Mouse (Mus musculus) cortical plate, adult 2 months (tissue): Measurements from ENCODE around the gene Pax5. TPM values are rescaled to one million over a fixed set of nuclear protein-coding genes. Genes with fewer than 3 reads are reported as not detected.
A peak's percentile ranks its signal among the peaks of the same experiment; 100 is the strongest.
"Not testable (repeated sequence)": the region's sequence is repeated elsewhere in the genome, so short reads cannot be mapped to it uniquely, and the experiment has no call there.

Experiments
- H3K27ac ChIP-seq: fragments of 200-500 bp; 2 replicates; pipeline ENCODE4 v1.5.1; 2012; ENCODE audit warnings: low read length, control low read depth, inconsistent platforms; ENCODE audit not compliant: insufficient read depth
- H3K4me1 ChIP-seq: fragments of 200-500 bp; 2 replicates; pipeline ENCODE4 v1.6.1; 2011; ENCODE audit warnings: low read length; ENCODE audit not compliant: control insufficient read depth, insufficient read depth
- H3K4me3 ChIP-seq: fragments of 200-500 bp; 2 replicates; pipeline ENCODE4 v1.5.1; 2011; ENCODE audit warnings: mild to moderate bottlenecking, low read length, control low read depth; ENCODE audit not compliant: insufficient read depth
- CTCF ChIP-seq: fragments of 200-500 bp; IDR thresholded peaks from 2 replicates; pipeline ENCODE4 v1.5.1; 2011; ENCODE audit warnings: mild to moderate bottlenecking, control low read depth, low read length; ENCODE audit not compliant: insufficient read depth; ENCODE audit errors: extremely low read depth
- POLR2A ChIP-seq: fragments of 200-500 bp; IDR thresholded peaks from 2 replicates; pipeline ENCODE4 v1.6.1; 2011; ENCODE audit warnings: mild to moderate bottlenecking, low read length, control low read depth; ENCODE audit not compliant: insufficient read depth; ENCODE audit errors: extremely low read depth
- polyA plus RNA-seq: library from polyadenylated mRNA; depleted of rRNA; stranded (reverse); fragments of >200 nt; gene quantifications from 2 replicates; pipeline ENCODE4 v1.2.3, GENCODE M21; 2012; rRNA removed

The Pax5 gene
- 0.06 TPM in 2 replicates for polyA plus RNA-seq

DNA sequence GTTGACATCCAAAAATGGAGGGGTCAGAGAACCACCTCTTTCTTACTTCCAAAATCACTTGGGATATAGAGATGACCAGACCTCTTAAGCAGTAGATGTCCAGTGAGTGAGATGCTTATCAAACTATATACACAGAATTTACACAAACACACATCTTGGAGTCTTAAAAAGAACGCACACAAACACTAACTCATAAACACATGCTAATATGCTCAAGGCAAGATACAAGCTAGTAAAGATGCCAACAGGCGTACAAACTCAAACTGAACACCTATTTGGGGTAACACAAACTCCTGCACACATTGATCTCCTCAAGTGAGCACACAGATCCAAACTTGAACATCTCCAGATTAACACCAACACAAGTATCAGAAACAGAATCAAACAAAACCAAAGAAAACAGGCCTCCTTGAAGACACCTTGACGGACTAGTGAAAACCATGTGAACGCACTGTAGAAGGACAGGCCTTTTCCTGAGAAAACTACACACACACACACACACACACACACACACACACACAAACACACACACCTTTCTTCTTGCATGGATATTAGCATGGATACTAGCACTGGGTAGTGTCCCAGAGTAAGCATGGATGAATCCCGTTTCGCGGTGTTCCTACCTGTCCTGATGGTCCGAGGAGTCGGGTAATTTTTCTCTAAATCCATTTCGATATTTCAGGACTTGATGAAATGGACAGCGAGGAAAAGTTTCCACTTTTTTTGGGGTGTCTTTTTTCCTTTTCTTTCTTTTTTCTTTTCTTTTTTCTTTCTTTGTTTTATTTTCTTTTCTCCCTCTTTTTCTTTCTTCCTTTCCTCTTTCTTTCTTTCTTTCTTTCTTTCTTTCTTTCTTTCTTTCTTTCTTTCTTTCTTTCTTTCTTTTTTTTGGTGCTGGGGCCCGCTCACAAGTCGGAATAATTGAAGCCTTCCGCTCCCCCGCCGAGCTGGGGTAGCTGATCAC is at the start of gene Pax5:
TSS of gene Pax5 (minus strand) at position 748 of the 961 bp plus-strand sequence.
- Histone ChIP-seq H3K27ac (no peak within 1 kb of the TSS), H3K4me1 (no peaks in the 10 kb centered on the region), H3K4me3 (no peak within 1 kb of the TSS)
- no peak for TF ChIP-seq CTCF
- TF ChIP-seq POLR2A = no peak

DNA sequence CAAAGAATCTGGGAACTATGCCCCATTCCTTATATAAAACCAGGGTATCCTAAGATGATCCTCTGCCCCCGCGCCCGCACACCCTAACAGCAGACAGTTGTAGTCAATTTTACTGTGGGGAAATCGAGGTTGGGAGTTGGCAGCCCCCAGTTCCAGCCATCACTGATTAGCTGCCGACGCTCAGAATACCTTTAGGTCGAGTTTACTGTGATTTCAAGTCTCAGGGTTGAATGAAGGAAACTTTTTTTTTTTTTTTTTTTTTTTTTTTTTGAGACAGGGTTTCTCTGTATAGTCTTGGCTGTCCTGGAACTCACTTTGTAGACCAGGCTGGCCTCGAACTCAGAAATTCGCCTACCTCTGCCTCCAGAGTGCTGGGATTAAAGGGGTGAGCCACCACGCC is 46.8 kb upstream of the Pax5 start:
- H3K4me3 ChIP-seq = peak overlapping the region; percentile 97
- not testable (repeated sequence) for H3K4me1 ChIP-seq
- H3K27ac ChIP-seq = peak overlapping the region; percentile 67; the same call in 1 of the 2 replicates

DNA sequence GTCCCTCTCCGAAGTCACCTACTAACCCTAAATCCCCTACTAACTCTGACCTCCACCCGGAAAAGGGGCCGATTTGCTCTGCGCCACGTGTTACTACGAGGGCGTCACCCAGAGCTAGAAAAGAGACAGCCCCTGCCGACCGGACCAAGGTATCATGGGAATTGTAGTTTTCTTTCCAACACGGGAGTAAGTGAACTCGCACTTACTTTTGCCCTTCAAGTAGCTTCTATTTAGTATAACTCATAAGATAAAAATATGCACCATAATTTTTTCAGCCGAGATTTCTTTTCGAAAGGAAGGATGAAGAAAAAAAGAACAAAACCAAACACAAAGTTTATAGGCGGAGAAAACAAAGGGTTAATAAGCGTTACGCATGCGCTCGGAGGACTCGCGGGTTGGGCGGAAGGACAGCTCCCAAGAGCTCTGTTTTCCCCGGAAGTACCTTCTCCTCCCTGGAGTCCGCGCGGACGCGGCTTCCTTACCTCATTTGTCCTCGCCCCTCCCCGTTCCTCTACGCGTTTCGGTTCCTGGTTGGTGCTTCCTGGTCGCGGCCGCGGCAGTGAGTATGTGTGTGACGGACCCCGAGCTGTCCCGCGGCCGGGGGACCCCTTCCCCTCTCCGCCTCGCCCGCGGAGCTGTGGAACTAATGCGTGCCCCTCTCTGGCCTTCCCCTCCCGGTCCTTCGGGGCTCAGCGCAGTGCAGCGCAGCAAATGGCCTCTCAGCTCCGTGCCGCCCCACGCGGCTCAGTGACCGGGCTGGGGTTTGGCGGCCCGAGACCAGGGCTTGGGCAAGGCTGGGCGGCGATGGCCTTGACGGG is 46.1 kb upstream of the Pax5 start:
- Histone ChIP-seq H3K4me1 (no peaks in the 10 kb centered on the region), H3K27ac (peak overlapping the region; percentile 67), H3K4me3 (peak overlapping the region; percentile 97)
- TF ChIP-seq POLR2A (peak; percentile 86), CTCF (no peak)

DNA sequence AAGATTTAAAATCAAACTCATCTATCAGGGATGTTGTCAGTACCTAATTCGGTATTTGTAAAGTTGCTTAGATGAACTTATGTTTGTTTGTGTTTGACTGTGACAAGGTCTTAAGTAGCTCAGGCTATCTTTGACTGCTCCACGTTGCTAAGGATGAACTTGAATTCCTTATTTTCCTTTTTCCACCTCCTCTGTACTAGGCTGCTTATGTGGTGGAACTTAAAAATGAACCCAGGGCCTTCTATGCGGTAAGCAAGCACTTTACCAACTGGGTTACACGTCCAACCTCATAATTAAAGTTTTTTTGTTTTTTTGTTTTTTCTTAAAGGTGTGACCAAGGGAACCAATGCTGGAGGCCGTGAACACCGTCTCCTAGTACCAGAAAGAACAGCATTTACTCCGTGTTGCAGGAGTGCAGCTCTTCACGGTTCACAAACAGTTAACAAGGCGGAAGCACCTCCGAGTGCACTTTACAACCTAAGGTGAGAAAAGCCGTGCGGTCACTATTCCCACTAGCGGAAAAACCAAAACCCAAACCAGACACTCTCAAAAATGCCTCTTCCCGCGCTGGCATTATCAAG is 45.4 kb upstream of the Pax5 start, which contains the start of gene Zcchc7:
TSS of gene Zcchc7 (plus strand) at position 325 of the 581 bp plus-strand sequence.
- TF ChIP-seq POLR2A = no peak
- TF ChIP-seq CTCF = no peak
- Histone ChIP-seq H3K27ac (peak within 1 kb of the TSS; percentile 67), H3K4me1 (no peaks in the 10 kb centered on the region), H3K4me3 (peak within 1 kb of the TSS; percentile 97)

DNA sequence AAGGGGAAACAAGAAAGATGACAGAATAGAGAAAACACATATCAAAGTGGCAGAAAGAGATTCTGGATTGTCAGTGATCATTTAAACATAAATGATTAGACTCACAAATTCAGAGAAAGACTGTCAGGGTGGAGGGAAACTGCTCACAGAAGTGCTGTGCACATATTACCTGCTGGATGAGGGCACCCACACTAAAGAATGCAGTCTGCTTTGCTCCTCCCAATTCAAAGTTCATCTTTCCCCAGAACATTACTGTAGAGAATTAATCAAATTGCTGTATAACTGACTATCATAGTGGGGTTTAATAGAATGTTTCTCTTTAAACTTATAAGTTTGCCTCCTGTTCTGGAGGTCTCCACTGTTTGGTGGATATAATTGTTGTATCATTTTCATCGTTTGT is 30.2 kb upstream of the Pax5 start:
- TF ChIP-seq CTCF (no peak), POLR2A (no peak)
- no peak overlapping the region for H3K27ac ChIP-seq
- no peak overlapping the region for H3K4me3 ChIP-seq
- no peaks in the 10 kb centered on the region for H3K4me1 ChIP-seq

DNA sequence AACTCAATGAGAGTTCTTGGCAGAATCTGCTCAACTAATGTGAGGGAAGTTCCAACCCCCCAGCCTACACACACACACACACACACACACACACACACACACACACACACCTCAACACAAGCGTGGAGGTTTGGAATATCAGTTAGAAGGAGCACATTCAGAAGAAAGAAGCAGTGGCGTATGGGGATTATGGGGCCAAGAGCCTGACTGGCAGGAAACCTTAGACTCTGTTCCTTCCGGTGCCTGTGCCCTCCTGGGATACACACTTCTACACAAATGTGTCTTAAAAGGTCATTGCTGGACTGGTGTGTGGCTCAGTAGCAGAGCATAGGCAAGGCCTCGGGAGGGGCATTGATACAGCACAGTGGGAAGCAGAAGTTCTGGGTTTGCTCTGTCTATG is 10.9 kb upstream of the Pax5 start:
- H3K4me3 ChIP-seq = no peak overlapping the region
- TF ChIP-seq CTCF (no peak), POLR2A (no peak)
- H3K27ac ChIP-seq = no peak overlapping the region
- H3K4me1 ChIP-seq = no peaks in the 10 kb centered on the region

DNA sequence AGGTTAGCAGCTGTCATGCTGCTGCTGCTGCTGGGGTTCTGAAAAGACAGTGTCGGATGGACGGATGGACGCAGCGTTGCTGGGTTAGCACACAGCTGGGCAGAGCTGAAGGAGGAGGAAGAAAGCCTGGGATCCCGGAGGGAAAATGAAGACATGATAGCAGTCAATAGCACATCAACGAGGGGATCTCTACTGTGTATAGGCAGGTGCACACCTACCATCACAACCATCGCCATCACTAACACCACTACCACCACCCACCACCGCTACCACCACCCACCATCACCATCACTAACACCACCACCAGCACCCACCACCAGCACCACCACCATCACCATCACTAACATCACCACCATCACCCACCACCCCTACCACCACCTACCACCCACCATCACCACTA is 9.8 kb upstream of the Pax5 start:
- H3K4me1 ChIP-seq = no peaks in the 10 kb centered on the region
- TF ChIP-seq CTCF = no peak
- no peak for TF ChIP-seq POLR2A
- H3K27ac ChIP-seq = no peak overlapping the region
- no peak overlapping the region for H3K4me3 ChIP-seq

DNA sequence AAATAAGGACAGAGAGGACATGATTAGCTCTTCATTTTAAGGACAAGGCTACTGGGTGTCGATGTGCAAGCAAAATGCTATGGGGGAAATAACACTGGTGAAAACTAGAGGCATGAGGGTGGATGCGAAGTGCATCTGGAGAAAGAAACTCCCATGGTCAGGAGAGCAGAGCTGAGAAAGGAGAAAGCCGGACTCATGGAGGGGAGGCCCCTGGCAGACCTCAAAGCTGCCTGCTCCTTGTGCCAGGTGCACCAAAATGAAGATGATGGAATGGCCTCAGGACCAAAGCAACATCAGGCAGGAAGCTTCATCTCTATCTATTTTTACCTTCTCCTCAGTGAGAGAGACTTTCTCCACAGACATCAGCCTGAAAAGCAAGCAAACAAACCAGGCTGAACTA is 7.4 kb upstream of the Pax5 start:
- Histone ChIP-seq H3K4me1 (no peaks in the 10 kb centered on the region), H3K27ac (no peak overlapping the region), H3K4me3 (no peak overlapping the region)
- TF ChIP-seq CTCF (no peak), POLR2A (no peak)

DNA sequence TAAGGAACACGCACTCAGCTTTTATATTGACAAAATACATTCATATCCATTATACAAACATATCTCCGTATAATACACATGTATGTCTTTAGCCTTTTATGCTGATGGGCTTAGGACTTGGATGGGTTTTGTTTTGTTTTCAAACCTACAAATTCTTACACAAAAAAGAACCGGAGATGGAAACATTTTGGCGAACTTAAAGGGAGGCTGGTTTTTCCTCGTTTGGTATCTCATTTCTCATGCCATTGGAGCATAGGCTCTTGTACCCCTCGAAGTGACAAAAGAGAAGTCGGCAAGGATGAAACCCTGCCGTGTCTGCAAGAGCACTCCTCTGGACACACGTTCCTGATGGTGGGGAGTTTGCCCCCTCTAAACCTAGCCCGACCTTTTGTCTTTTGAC is 6.1 kb upstream of the Pax5 start:
- H3K4me1 ChIP-seq = no peaks in the 10 kb centered on the region
- no peak for TF ChIP-seq POLR2A
- no peak for TF ChIP-seq CTCF
- H3K4me3 ChIP-seq = no peak overlapping the region
- H3K27ac ChIP-seq = no peak overlapping the region
